Mouse (Mus musculus): ENCODE results near the gene Ces1f.

GRCm38 (mm10) chr8:93234068-93234467, 45.5 kb downstream of the Ces1f start:
- TF ChIP-seq CTCF (IDR thresholded peaks at IDR 0.05; ENCODE audit: low read depth, low read length) = no peak
- no peak for TF ChIP-seq POLR2A (IDR thresholded peaks at IDR 0.05; ENCODE audit: borderline replicate concordance, low read depth, low read length)

Measured in bone marrow macrophage, adult 2 months (primary cell).